Mouse (Mus musculus) embryonic facial prominence, embryonic 12.5 days (tissue): ENCODE results near the gene Lgr6. TPM values are rescaled to one million over a fixed set of nuclear protein-coding genes. Genes with fewer than 3 reads are reported as not detected.

ENCODE experiments used
- ATAC-seq: fragments of 200-750 bp; cut with Nextera tagmentation; 2 replicates; pipeline ENCODE4 v1.8.0; 2017; ENCODE audit not compliant: insufficient number of reproducible peaks, insufficient read depth, low FRiP score, low TSS enrichment
- H3K27ac ChIP-seq: fragments of 300-500 bp; sonication (generic); 2 replicates; pipeline ENCODE4 v1.5.1; 2016; ENCODE audit warnings: mild to moderate bottlenecking
- H3K27me3 ChIP-seq: fragments of 300-500 bp; sonication (generic); 2 replicates; pipeline ENCODE4 v1.6.1; 2016; ENCODE audit warnings: mild to moderate bottlenecking, moderate library complexity
- H3K36me3 ChIP-seq: fragments of 300-500 bp; sonication (generic); 2 replicates; pipeline ENCODE4 v1.6.1; 2016; ENCODE audit warnings: mild to moderate bottlenecking
- H3K4me1 ChIP-seq: fragments of 300-500 bp; sonication (generic); 2 replicates; pipeline ENCODE4 v1.6.1; 2016
- H3K4me2 ChIP-seq: fragments of 300-500 bp; sonication (generic); replicated peaks from 2 replicates; pipeline ENCODE4 v1.6.1; 2016; ENCODE audit warnings: mild to moderate bottlenecking, moderate library complexity
- H3K4me3 ChIP-seq: fragments of 300-500 bp; sonication (generic); 2 replicates; pipeline ENCODE4 v1.5.1; 2016; ENCODE audit warnings: mild to moderate bottlenecking
- H3K9ac ChIP-seq: fragments of 300-500 bp; sonication (generic); 2 replicates; pipeline ENCODE4 v1.6.1; 2016; ENCODE audit warnings: mild to moderate bottlenecking, moderate library complexity
- H3K9me3 ChIP-seq: fragments of 300-500 bp; sonication (generic); 2 replicates; pipeline ENCODE4 v1.6.1; 2016; ENCODE audit warnings: mild to moderate bottlenecking, moderate library complexity
- WGBS: fragments of 180-500 bp; shearing (Covaris S2); methylation state at CpG from one replicate; pipeline ENCODE4 v1.1.7; 2016; 5-methylcytosine and 5-hydroxymethylcytosine counted together
- polyA plus RNA-seq: library from polyadenylated mRNA; unstranded; fragments of >200 nt; fragmentation: Nextera tagmentation; extraction: Ambion mirVana; gene quantifications from 2 replicates; pipeline ENCODE4 v1.2.1, GENCODE M21; 2016

Gene Lgr6
- polyA plus RNA-seq, 1 experiment from 2014 or later: 3.5 TPM

DNA sequence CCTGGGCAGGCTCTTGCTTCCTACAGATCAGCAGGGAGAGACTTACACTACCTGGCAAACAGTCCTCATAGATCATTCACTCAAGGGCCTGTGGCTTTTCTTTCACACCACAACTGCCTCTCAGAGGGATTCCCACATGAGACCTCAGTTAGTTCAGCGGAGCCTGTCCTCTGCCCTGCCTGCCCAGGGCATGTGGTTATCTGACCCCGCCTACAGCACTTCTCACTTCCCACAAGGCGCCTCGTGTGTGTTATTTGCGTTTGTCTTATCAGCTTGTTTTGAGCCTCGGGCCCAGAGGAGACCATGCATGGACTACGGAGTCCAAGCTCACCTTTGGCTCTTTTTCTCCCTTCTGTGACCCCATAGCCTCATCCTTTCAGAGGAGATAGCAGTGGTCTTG, 9.9 kb downstream of the Lgr6 start:
- Histone ChIP-seq H3K9me3 (no peaks in the 10 kb centered on the region), H3K27me3 (peaks cover 2% of the 10 kb centered on the region; the same call in 1 of the 2 replicates), H3K27ac (no peak overlapping the region), H3K9ac (no peak overlapping the region), H3K4me1 (peaks cover 19% of the 10 kb centered on the region), H3K36me3 (no peaks in the 10 kb centered on the region), H3K4me2 (no peak overlapping the region), H3K4me3 (no peak overlapping the region)
- no peak for ATAC-seq
- WGBS: 44% methylated on average over 7 of the region's 7 CpGs

DNA sequence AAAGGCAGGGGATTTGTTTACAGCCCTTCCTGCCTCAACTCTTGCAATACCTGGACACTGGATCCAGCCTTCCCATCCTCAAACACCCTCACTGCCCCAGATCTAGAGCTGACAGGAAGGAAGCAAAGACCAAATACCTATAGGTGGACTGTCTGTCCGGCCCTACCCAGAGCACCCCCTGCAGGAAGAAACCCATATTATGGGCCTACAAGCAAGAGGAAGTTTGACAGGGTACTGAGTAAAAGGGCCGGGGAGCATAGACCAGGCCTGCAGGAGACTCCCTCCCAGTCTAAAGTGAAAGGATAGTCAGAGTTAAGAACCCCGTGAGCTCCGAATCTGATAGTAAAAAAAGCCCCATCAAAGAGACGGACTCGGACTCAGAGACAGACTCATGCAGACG, 10.4 kb downstream of the Lgr6 start:
- H3K9me3 ChIP-seq: no peaks in the 10 kb centered on the region
- no peak overlapping the region for H3K27ac ChIP-seq
- H3K4me1 ChIP-seq: peaks cover 17% of the 10 kb centered on the region
- no peak overlapping the region for H3K9ac ChIP-seq
- 68% methylated on average over 7 of the region's 7 CpGs for WGBS
- H3K4me2 ChIP-seq: no peak overlapping the region
- no peak overlapping the region for H3K4me3 ChIP-seq
- H3K36me3 ChIP-seq: no peaks in the 10 kb centered on the region
- peaks cover 3% of the 10 kb centered on the region; the same call in 1 of the 2 replicates for H3K27me3 ChIP-seq
- ATAC-seq: no peak

DNA sequence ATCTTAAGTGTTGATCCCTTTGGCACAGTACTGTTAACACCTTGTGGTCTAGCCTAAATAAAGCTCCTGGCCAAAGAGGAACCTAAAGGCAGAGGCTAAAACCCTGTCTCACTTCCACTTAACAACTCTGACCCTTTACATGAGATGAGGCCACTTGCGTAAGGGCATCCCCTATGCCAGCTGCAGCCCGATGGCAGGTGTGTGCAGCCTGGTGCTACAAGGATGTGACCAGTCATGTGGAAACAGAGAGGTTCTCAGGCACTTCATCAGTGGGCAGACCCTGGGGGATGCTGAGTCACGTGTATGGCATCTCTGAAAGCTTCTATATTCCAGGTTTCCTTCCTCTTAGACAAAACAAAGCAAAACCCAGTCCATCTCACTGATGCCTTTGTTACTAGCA, 14.2 kb downstream of the Lgr6 start:
- Histone ChIP-seq H3K27me3 (peaks cover 20% of the 10 kb centered on the region), H3K27ac (no peak overlapping the region), H3K9me3 (no peaks in the 10 kb centered on the region), H3K4me3 (no peak overlapping the region), H3K4me2 (no peak overlapping the region), H3K9ac (no peak overlapping the region), H3K4me1 (peaks cover 5% of the 10 kb centered on the region; the same call in 1 of the 2 replicates), H3K36me3 (no peaks in the 10 kb centered on the region)
- ATAC-seq: no peak
- WGBS: 65% methylated on average over 3 of the region's 3 CpGs

DNA sequence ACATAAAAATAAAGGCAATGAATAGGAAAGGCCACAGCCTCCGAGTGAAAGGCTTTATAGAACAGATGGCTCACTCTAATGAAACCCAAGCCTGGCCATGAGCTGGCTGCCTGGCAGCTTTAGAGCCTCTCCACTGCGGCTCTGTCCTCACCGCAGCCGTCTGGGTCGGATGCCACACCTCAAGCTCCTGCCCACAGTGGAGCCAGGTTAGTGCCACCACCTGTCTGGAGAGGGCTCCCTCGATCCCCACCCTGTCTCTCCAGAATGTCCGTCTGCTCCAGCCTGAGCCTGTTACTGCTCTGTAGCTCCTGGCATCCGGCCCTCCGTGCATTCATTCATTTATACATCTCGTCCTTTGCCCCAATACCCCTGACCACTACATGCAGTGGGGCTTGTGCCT, 15.4 kb downstream of the Lgr6 start:
- 72% methylated on average over 10 of the region's 10 CpGs for WGBS
- H3K27ac ChIP-seq: 0 out of 2 replicates have a peak overlapping the region, but pooled peaks have one; percentile 30

DNA sequence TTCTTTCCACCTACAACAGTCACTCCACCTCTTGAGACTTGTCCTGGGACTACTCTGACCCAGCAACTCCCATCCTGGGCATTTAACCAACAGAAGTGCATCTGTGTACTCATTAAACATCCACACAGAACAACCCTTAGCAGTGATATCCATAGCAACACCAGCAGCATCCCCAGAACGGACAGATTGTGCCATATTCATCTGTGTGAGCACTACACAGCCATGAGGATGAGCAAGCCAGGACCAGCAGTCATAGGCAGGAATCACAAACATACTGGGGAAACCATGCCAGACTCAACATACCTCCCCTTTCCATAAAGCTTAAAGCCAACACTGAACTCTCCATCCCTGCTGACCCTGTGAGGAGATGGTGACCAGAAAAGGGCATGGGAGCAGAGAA, 17.7 kb downstream of the Lgr6 start:
- no peaks in the 10 kb centered on the region for H3K36me3 ChIP-seq
- no peak overlapping the region for H3K27ac ChIP-seq
- no peak overlapping the region for H3K9ac ChIP-seq
- H3K9me3 ChIP-seq: no peaks in the 10 kb centered on the region
- no peak overlapping the region for H3K4me3 ChIP-seq
- no peak overlapping the region for H3K4me2 ChIP-seq
- 66% methylated on average over 1 of the region's 1 CpGs for WGBS
- H3K27me3 ChIP-seq: peaks cover 41% of the 10 kb centered on the region
- ATAC-seq: no peak
- H3K4me1 ChIP-seq: peaks cover 13% of the 10 kb centered on the region; the same call in 1 of the 2 replicates

More for the DNA sequence above, 15.4 kb downstream of the Lgr6 start:
- Histone ChIP-seq H3K9ac (no peak overlapping the region), H3K4me3 (no peak overlapping the region), H3K4me2 (no peak overlapping the region), H3K9me3 (no peaks in the 10 kb centered on the region), H3K36me3 (no peaks in the 10 kb centered on the region), H3K4me1 (peaks cover 5% of the 10 kb centered on the region; the same call in 1 of the 2 replicates), H3K27me3 (peaks cover 33% of the 10 kb centered on the region)
- no peak for ATAC-seq

DNA sequence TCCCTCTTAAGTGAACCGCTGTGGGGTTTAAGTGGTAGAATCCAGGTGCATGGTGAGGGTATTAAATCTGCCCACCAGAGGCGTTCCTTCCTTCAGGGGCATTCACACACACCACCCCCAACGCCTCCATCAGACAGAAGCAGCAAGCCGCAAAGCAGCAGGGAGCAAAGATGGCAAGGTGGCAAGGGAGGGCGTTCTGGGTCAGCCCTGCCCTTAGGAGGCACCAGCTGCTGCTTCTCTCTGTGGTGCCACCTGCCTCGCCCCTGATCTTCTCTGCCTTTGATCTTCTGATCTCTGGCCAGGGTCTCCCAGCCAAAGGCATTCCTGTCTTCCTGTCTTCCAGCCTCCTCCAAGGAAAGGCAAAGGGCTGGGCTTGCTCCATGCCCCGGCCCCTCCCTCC, 19.1 kb downstream of the Lgr6 start:
- 44% methylated on average over 7 of the region's 7 CpGs for WGBS
- H3K4me3 ChIP-seq: no peak overlapping the region
- peaks cover 13% of the 10 kb centered on the region; the same call in 1 of the 2 replicates for H3K4me1 ChIP-seq
- no peak overlapping the region for H3K27ac ChIP-seq
- no peak overlapping the region for H3K9ac ChIP-seq
- no peaks in the 10 kb centered on the region for H3K36me3 ChIP-seq
- H3K27me3 ChIP-seq: peaks cover 51% of the 10 kb centered on the region
- no peak overlapping the region for H3K4me2 ChIP-seq
- no peaks in the 10 kb centered on the region for H3K9me3 ChIP-seq
- ATAC-seq: no peak

DNA sequence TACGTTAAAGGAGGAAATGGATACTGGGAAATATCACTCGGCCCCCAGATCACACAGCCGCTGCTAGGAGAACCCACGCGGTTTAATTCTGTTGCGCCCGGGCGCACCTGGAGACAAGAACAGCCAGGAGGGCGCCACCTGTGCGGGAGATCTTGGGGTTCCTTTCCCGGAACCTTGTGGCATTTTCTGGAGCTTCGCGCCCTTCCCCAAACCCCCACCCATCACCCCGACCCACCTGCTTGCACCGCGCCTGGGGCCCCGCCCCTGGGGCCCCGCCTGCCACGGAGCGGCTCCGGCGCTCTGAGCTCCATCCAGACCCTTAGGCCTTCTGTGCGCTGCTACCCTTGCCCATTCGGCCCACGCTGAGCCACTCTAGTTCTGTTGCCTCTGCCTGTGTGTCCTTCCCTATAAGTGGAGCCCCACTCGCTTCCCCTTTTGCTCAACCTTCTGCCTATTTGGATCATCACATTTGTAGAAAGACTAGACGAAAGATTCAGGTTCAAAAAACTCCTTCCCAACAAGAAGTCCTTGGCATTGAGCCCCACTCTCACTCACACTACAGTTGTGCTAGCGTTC, 19.7 kb downstream of the Lgr6 start:
- Histone ChIP-seq H3K27ac (no peak overlapping the region), H3K27me3 (peaks cover 52% of the 10 kb centered on the region), H3K4me1 (peaks cover 13% of the 10 kb centered on the region; the same call in 1 of the 2 replicates), H3K36me3 (no peaks in the 10 kb centered on the region), H3K4me3 (no peak overlapping the region), H3K9me3 (no peaks in the 10 kb centered on the region), H3K4me2 (peak overlapping the region; percentile 28; the same call in 1 of the 2 replicates), H3K9ac (no peak overlapping the region)
- no peak for ATAC-seq
- 12% methylated on average over 28 of the region's 28 CpGs for WGBS

DNA sequence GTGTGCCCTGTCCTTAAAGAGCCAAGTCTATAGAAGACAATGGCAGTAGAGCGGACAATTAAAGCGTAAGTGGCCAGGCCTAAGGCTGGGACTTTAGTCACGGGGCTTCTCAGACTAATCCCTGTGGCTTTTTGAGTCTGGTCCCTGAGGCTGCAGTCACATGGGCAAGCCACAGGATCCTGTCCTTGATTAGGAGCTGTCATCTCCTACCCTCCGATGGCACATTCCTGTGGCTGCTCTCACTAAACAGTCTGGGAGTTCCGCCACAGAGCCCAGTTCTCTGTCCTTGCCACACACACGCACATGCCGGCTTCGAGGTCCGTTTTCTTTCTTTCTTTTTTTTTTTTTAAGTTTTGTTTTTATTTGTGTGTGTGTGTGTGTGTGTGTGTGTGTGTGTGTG, 21.6 kb downstream of the Lgr6 start:
- Histone ChIP-seq H3K4me1 (peaks cover 13% of the 10 kb centered on the region; the same call in 1 of the 2 replicates), H3K9me3 (no peaks in the 10 kb centered on the region), H3K27ac (no peak overlapping the region), H3K4me3 (no peak overlapping the region), H3K27me3 (peaks cover 48% of the 10 kb centered on the region), H3K36me3 (no peaks in the 10 kb centered on the region), H3K9ac (no peak overlapping the region), H3K4me2 (no peak overlapping the region)
- ATAC-seq: peak; percentile 28; the same call in 1 of the 2 replicates
- WGBS: 35% methylated on average over 9 of the region's 9 CpGs

DNA sequence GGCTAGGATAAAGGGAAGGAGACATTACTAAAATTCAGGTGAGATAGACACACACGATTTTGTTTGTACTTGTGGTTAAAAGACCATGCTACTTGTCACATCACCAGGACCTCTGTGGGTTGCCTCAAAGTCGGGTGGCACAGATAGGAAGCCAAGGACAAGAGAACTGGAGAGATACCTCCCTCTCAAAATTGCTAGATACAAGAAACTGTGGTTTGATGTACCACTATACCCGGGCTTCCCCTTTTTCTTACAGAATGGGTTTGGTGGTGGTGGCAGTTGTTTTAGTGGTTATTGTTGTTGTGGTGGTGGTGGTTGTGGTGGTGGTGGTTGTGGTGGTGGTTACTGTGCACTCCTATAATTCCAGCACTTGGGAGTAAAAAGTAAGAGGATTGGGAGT, 22.8 kb downstream of the Lgr6 start:
- Histone ChIP-seq H3K9me3 (no peaks in the 10 kb centered on the region), H3K4me2 (no peak overlapping the region), H3K27me3 (peaks cover 44% of the 10 kb centered on the region), H3K4me3 (no peak overlapping the region), H3K27ac (no peak overlapping the region), H3K4me1 (peaks cover 13% of the 10 kb centered on the region; the same call in 1 of the 2 replicates), H3K36me3 (no peaks in the 10 kb centered on the region), H3K9ac (no peak overlapping the region)
- ATAC-seq: no peak
- WGBS: 75% methylated on average over 3 of the region's 3 CpGs

DNA sequence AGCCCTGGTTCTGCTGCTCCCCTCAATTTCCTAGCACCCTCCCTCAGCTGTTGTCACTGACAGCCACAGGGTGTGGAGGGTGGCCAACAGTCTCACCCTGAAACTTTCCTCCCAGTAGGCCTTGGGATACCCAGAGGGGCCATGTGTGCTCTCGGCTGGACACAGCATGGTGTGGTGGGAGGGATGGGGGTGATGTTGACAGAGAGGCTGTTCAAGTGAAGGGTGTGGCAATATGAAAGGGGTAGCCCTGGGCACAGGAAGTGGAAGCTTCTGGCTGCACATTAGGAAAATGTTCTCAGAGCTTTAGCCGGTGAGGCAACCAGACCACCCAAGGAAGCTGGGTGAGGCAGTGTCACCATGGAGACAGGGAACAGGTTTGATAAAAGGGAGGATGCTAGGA, 26.1 kb downstream of the Lgr6 start:
- H3K9me3 ChIP-seq: no peaks in the 10 kb centered on the region
- H3K27me3 ChIP-seq: peaks cover 14% of the 10 kb centered on the region
- no peak overlapping the region for H3K4me3 ChIP-seq
- 16% methylated on average over 2 of the region's 2 CpGs for WGBS
- H3K4me1 ChIP-seq: peaks cover 6% of the 10 kb centered on the region; the same call in 1 of the 2 replicates
- no peak overlapping the region for H3K4me2 ChIP-seq
- no peaks in the 10 kb centered on the region for H3K36me3 ChIP-seq
- H3K27ac ChIP-seq: no peak overlapping the region
- H3K9ac ChIP-seq: no peak overlapping the region
- no peak for ATAC-seq

DNA sequence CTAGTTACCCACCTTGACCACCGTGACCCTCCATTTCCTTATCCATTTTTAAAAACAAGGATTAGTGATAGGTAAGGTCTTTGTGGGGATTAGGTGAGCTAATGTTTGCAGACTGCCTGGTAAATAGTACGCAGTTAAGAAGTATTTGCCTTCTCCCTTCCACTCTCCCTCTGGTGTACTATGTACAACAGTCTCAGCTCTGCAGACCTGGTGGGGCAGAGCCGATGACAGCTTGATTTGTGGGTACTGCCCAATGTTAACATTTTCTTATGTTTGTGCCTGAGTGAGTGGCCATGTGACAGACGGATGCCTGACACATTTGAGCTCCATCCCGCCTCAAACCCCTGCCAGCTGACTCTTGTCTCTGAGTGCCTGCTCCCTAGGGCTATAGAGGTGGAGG, 28.6 kb downstream of the Lgr6 start:
- no peak for ATAC-seq

DNA sequence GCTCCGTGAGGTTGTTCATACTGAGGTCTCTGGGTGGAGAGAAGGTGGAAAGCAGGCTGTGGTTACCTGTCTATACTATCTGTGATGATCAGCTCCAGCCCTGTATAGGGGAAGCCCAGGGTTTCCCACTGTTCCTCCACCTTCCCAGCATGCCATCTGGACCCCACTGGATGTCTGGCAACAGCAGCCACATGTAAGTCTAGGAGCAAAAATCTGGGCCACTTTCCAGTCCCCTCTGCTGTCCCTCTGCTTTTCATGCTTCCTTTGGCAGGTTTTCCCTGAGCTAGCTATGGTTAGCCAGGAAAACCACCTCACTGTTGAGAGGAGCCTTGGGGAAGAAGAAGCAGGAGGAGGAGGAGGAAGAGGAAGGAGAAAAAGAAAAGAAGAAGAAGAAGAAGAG, 29.8 kb downstream of the Lgr6 start:
- H3K9ac ChIP-seq: no peak overlapping the region
- H3K27ac ChIP-seq: no peak overlapping the region
- H3K9me3 ChIP-seq: no peaks in the 10 kb centered on the region
- H3K27me3 ChIP-seq: no peaks in the 10 kb centered on the region
- ATAC-seq: no peak
- WGBS: 94% methylated on average over 1 of the region's 1 CpGs
- H3K4me2 ChIP-seq: no peak overlapping the region
- no peaks in the 10 kb centered on the region for H3K4me1 ChIP-seq
- H3K36me3 ChIP-seq: no peaks in the 10 kb centered on the region
- no peak overlapping the region for H3K4me3 ChIP-seq

More for the DNA sequence above, 28.6 kb downstream of the Lgr6 start:
- Histone ChIP-seq H3K27ac (no peak overlapping the region), H3K27me3 (peaks cover 6% of the 10 kb centered on the region; the same call in 1 of the 2 replicates), H3K9me3 (no peaks in the 10 kb centered on the region), H3K4me2 (no peak overlapping the region), H3K4me3 (no peak overlapping the region), H3K4me1 (no peaks in the 10 kb centered on the region), H3K9ac (no peak overlapping the region), H3K36me3 (no peaks in the 10 kb centered on the region)
- WGBS: 53% methylated on average over 5 of the region's 5 CpGs
